Mouse (Mus musculus): ENCODE data around the gene Sik1.
"Not testable (repeated sequence)": the region's sequence is repeated elsewhere in the genome, so short reads cannot be mapped to it uniquely, and the experiment has no call there.

Sik1 gene

DNA sequence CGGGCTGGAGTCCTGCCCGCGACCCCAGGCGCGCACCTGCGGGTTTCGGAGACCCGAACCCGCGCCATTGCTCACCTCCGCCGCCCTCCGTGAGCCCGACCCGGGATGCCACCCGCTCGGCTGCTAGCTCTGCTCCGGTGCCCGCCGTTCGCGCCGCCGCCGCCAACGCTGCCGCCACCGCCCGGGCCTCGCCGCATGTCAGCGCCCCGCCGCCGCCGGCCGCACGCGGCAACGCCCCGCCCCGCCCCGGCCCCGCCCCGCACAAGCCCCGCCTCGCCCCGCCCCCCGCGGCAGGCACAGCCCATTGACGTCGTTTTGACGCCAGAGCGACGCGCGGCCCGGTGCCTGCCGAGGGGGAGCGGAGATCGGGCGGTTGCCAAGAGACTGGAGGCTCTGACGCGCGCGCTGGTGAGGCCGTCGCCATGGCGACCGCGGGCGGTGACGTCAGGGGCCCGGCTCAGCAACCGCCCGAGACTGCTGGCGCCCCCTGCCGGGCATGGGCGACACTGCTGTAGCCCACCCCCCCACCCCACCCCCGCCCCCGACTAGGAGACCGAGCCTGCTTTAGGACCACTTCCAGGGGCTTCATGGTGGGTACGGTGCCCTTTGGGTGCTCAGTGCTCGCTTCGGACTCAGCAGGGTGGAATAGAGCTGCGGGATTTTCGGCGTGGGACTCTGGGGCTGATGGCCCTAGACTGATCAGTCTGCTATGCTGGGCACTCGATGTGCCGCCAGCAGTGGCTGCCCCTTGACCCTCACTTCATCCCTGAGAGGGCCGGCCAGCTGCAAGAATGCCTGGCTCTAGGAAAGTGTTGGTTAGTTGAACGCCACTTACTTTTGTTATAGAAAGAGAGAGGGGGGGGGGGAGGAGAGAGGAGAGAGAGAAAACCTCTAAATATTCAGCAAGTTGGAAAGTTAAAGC, at the start of gene Sik1:
TSS of gene Sik1 (minus strand) at position 208 of the 922 bp plus-strand sequence.
- peak; percentile 96 for DNase-seq (ENCODE audit: low read depth, low spot score)

DNA sequence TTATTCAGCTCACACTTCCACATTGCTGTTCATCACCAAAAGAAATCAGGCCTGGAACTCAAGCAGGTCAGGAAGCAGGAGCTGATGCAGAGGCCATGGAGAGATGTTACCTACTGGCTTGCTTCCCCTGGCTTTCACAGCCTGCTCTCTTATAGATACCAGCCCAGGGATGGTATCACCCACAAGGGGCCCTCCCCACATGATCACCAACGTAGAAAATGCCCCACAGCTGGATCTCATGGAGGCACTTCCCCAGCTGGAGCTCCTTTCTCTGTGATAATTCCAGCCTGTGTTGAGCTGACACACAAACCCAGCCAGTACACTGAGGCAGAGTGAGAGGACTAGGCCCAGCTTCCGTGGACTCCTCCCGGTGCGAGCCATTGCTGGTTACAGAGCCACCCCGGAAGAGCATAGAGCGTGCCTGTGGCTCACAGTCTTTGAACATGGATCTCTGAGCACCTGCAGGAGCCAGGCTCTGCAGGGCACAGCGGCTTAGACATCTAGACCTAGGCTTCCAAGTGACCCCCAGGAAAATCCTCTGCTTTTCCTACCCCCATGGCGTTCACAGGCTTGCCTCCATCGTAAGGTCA, 49.7 kb upstream of the Sik1 start:
- no peak for DNase-seq (ENCODE audit: low read depth, low spot score)

DNA sequence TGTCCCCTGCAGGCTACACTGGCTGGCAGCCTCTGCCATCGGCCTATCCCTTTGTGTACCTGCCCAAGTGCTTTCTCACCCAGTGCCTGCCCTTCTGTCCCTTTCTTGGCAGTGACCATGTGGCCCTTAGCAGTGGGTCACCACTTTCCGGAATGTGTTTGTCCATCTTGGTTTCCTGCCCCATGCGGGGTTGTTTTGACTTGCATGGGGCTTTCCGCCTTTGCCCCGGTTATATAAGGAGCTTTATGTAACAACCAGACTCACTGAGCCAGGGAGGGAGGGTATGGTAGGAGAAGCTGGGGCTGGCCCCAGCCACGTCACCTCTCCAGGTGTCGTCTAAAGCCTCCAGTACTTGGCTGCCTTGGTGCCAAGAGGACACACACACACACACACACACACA, 48.4 kb upstream of the Sik1 start:
- DNase-seq (ENCODE audit: low read depth, low spot score) = no peak

DNA sequence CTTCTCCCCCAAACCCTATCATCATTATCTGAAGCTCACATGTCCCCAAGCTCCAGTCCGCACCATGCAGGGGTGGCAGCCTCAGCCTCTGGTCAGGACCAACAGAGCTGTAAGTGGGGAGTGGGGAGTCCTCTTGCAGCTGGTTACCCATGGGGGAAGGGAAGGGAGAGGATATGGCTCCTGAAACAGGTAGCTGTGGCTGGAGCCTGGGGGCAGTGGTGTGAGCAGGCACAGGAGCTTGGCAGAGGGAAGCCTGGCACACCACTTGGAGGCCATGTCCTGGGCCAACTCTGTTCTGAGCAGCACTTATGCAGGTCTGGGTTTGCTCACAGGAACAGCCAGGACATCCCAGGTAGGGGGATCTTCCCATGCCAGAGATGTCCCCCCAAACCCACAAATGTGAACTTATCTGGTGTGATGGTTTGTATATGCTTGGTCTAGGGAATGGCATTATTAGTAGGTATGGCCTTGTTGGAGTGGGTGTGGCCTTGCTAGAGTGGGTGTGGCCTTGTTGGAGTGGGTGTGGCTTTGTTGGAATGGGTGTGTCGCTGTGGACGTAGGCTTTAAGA, 47.1 kb upstream of the Sik1 start:
- DNase-seq (ENCODE audit: low read depth, low spot score) = no peak

DNA sequence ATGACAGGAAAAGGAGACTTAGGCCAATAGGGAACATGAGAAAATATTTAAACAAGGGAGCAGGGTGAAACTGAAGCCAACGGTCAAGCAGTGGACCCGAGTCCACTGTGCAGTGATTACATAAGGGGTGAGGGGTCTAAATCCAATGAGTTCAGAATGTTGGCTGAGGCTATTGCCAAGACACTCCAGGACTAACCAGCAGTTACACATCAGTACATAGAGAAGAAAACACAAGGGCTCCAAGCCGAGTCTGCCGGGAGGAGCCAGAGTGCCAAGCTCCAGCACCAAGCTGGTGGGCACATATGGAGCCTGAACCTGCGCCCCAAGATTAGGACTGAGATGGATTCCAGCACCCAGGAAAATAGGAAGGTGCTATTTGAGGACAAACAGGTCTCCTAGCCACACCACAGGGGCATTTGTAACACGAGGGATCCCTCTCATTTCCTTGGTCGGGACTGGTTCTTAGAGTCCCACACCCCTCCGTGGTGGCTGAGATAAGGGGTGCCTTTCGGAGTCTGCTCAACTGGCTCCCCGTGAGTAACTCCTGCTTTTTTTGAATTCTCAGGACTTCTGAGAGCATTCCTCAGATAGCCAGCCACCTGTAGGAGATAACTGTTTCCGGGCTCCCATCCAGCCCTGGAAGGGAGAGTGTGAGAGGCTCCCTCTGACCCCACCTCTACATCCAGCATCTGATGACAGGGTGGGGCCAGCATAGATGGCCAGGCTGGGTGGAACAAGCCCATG, 46.0 kb upstream of the Sik1 start:
- DNase-seq (ENCODE audit: low read depth, low spot score) = no peak

DNA sequence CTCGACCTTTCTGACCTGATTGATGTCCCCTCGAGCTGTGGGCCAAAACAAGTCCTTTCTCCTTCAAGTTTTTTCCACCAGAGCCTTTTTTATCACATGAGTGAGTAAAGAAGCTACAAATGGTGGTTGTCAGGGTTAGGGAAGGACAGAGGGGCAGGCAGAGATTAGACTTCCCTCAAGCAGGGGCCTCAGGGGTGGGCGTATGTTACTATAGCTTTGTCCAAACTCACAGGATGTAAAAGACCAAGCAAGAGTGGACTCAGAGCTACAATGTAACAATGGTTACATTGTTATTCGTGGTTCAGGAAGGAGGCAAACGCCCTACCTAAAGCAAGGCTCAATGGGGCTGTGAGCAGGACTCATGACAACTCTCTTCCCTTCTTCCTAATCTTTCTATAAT, 43.3 kb upstream of the Sik1 start:
- DNase-seq (ENCODE audit: low read depth, low spot score) = no peak

DNA sequence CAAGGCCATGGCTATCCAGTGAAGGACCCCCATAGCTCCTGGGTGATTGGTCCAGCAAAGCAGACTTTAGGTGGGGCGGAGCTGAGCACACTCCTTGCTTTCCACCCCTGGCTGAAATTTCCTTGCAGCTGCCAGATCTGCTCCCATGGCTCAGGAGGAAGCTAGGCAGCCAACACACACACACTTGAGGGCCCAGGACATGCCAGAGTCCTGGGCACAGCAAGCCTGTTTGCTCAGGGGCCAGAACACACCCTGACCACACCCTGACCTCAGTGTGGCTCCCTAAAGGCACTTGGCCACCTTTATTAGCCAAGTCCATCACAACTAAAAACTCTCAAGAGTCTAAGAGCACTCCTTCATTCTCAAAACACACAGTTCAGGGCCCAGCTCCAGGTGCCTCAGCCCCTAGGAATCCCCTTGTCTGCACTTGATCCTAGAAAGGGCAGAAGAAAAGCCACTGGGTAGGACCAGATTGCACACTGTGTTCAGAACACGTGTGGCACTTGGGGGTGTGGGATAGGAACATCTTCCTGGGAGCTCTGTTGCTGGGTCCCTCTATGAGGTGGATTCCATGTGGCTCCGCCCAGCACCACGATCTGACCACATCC, 41.7 kb upstream of the Sik1 start:
- no peak for DNase-seq (ENCODE audit: low read depth, low spot score)

DNA sequence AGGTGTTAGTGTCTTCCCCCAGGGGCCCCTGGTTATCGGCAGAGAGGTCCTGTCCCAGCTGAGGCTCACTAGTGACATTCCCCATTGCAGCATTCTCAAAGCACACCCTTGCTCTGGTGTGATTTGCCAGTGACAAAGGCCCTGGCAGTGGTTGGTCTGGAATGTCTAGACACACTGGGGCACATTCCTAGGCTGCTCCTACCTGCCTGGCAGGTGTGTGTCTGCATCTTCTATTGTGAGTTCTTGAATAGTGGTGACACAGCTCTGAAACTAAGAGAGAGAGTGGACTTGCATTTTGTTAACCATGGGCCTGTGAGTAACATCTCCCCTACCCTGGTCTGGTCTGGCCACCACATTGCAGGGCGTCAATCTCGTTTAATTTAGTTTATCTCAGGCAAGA, 41.1 kb upstream of the Sik1 start:
- no peak for DNase-seq (ENCODE audit: low read depth, low spot score)

DNA sequence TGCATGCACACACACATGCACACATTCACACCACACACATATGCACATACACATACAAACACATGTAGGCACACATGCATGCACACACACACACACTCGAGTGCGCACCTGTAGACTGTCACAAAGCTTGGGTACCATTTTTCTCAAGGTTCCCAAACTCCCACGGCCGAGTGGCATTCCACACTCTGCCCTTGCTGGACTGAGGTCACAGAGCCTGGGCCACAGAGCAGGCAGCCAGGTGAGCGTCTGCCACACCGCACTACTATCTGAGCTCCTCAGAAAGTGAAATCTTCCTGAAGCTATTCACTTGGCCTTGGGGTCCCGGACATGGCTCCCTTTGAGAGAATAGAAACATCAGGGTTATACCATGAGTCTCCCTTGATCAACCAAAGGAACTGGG, 40.7 kb upstream of the Sik1 start:
- no peak for DNase-seq (ENCODE audit: low read depth, low spot score)

DNA sequence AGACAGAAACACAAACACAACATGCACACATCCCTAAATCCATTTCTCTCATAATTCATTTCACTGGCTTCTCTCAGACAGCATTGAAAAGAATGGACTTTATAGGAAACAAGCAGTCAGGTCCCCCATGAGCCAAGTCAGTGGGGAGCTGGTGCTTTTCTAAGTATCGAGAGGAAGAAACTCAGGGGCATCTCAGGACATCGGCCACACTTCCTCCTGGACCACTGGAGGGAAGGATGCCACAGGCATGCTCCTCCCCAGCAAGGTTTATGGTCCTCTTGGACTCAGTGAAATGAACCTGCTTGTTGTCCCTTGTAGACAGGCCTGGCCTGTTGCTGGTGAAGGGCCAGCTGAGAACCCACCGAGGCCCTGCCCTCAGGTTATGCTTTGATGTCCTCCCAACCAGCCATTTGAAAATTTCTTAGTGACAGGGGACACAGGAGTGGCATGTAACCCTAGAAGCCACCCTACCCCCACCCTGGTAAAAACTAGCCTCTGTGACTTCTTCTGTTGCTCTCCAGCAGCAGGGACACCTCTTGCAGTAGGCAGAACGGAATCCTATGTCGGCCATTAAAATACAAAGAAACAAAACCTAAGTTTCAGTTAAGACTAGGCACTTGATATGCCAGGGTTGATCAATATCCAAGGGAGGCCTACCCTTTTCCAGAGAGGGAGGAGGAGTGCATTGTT, 37.9 kb upstream of the Sik1 start:
- DNase-seq (ENCODE audit: low read depth, low spot score) = no peak

DNA sequence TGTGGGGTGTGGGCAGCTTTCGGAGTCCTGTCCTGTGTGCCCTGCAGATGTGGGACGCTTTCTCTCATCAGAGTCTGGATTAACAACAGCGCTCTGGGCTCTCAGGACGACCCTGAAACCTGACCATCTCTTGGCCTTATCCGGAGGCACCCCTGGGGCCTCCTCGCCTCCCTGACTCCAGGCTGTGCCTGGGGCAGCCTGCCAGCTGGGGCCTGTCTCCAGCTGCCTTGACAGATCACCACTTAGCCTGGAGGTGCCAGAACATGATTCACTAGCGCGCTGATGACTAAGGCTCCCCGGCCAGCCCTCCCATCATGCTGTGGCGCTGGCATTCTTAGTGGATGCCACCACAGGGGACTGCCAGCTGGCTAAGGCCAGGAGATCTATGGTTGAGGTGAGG, 37.1 kb upstream of the Sik1 start:
- DNase-seq (ENCODE audit: low read depth, low spot score) = peak; percentile 45

DNA sequence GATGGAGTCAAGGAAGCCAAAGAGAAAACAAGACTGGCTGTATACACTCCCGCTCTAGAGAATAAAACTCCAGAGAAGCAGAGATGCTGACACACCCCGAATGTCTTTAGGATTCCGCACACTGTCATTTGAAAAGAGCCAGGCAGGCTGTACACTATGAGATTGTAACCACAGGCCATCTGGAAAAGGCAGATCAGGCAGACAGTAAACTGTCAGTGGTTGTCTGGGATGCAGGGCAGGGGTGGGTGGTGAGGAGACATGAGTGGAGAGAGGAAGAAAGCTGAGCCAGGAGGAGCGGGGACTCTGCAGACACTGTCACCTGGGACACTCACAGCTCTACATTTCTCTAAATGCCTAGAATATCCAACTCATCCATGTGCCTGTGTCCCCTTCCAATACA, 36.3 kb upstream of the Sik1 start:
- no peak for DNase-seq (ENCODE audit: low read depth, low spot score)

DNA sequence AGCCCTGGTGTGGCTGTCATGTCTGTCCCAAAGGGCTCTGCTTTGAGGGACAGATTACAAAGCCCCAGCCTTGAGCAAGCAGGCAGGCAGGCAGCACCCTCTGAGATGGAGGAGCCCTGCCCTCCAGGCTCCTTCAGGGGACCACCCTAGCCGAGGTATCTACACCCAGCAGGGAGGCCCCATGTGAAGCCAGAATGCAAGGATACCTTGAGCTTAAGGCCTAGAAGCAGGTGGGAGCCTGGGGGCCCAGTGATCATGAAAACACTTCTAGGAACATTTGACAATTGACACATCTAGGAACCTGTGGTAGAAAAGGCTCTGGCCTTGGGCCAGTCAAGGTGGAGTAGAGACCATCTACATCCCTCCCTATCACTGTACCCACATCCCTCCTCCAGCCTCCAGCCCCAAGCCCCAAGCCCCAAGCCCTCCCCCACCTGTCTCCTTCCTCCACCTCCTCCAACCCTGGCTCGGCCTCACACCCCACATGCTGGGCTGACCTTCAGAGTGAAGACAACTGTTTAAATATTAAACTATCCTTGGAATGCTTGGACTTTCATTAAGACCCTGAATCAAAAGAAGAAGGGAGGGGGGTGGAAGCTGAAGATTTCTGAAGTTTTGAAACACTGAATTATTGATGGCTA, 34.8 kb upstream of the Sik1 start:
- no peak for DNase-seq (ENCODE audit: low read depth, low spot score)

DNA sequence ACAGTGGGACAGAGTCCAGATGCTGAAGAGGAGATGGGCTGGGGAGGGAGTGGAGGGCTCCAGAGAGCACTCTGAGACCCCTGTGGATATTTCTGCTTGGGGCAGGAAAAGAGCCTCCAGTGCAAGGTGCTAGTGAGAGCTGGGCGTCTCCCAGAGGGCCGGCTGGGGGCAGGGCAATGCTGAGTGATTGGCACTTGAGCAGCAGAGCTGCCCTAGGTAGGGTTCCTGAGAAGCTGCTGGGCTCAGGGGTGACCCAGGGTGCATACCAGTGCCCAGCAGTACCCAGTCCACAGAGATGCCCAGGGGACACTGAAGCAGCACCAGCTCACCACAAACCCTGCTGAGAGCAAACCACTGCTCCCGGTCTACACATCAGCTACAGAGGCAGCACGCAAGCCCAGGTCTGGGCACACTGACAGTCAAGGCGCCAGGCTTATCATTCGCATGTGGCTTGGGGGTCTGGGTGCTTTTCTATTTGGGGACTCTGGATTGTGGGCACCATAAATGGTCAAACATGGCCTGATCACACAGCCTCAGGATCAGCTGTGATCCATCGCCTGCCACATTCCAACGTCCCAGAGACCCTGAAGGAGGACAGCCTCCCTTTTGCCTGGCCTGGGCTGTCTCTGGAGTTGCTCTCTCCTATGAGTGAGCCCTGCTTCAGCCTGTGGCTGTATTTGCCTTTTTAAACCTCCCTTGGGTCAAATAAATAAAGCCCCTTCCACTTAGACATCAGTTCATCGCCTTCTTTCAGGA, 34.0 kb upstream of the Sik1 start:
- DNase-seq (ENCODE audit: low read depth, low spot score) = no peak

DNA sequence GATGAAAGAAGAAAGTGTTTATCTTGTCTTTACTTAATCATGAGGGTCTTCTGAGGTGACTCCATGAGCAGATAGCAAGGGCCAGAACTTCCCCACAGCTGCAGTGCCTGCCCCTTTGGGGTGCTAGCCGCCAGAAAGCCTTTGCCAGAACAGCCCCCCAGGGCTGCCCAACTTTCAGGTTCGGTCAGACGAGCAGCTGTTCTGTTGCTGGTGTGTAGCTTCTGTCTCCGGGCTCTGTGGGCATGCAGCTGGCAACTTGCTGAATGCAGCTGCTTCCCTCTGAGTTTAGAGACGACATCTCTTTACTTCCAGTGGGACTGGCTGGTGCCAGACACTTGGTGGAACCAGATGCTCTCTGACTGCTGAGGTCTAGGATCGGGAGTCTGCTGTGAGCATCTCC, 32.9 kb upstream of the Sik1 start:
- no peak for DNase-seq (ENCODE audit: low read depth, low spot score)

DNA sequence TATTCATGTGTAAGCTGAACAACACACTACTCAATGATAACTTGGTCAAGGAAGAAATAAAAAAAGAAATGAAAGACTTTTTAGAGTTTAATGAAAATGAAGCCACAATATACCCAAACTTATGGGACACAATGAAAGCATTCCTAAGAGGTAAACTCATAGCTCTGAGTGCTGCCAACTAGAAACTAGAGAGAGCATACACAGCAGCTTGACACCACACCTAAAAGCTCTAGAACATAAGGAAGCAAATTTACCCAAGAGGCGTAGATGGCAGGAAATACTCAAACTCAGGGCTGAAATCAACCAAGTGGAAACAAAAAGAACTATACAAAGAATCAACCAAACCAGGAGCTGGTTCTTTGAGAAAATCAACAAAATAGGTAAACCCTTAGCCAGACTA, 29.1 kb upstream of the Sik1 start:
- DNase-seq (ENCODE audit: low read depth, low spot score) = not testable (repeated sequence)

DNA sequence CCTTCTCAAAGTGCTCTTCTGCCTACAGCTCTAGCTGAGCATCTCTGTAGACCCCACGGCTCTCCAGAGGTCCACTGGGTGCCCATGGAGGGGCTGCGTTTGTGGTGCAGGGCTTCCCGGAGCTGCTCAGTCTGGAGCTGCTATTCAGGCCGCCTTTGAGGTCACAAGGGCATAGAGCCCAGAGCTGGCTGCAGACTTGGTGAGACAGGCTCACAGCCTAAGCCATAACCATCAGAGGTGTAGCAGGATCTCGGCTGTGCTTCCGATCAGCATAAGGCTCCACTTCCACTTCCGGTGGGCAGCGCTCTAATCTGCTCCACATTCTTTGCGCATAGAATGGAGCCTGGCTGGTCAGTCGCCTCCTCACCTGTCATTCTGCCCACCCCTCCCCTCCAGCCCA, 23.8 kb upstream of the Sik1 start:
- no peak for DNase-seq (ENCODE audit: low read depth, low spot score)

DNA sequence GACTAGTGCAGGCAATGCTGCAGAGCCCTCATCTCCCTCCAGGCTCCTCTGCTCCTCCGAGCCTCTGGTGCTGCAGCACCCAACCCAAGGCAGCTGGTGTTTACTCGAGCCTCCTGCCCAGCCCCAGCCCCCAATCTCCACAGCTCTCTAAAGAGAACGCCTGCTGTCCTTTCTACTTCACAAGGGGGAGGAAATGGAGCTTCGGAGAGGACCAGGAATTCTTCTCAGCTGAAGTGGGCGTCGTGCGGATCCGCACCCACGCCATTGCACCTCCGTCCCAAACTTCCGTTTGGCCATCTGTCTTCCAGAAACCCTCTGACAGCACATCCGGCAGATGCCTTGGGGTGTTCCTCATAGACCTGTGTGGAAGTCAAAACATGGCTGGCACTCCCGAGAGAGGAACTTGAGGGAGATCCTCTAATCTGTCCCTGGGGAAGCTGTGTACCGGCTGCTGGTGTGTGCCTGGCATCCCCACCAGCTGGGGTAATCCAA, 22.1 kb upstream of the Sik1 start:
- no peak for DNase-seq (ENCODE audit: low read depth, low spot score)

DNA sequence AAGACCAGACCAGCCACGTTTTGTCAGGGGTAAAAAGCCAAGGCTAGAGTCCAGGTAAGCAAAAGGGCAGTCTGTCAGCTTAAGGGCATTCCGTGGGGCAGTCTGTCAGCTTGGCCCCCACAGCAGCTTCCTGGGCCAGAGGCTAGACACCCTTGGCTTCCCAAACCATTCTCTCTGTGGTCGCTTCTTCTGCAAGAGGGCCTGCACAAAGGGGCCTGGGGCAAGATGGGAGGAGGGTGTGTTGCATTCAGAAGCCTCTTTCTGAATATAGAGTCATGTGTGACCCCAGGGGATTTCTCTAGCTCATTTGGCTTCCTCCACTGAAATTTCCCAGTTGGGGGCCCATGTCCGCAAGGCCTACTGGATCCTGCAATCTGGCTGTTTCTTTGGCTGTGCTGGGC, 21.6 kb upstream of the Sik1 start:
- no peak for DNase-seq (ENCODE audit: low read depth, low spot score)

DNA sequence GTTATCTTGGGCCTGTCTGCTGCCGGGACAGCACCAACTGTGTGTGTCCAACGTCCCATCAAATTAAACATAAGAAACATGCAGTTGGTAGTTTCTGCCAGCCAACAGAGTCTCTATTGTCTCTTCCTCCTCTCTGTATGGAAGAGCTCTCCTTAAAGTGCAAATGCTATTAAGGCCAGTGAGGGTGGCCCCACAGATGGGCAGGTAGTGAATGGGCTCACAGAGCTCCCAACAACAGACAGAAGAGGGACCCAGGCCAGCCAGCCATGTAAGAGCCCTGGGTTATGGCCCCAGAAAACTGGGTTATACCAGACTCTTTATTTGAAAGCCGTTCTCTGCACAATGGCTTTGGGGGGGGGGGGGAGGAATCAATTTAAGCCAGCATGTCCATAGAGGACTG, 21.2 kb upstream of the Sik1 start:
- DNase-seq (ENCODE audit: low read depth, low spot score) = no peak
